Mouse (Mus musculus): Measurements from ENCODE around the gene Otc. TPM values are rescaled to one million over a fixed set of nuclear protein-coding genes. Genes with fewer than 3 reads are reported as not detected.

The Otc gene
- 0.30 TPM for polyA plus RNA-seq (2014; fragmentation: Illumina TruSeq; extraction: RNeasy Lipid Tissue Mini Kit (QIAGEN cat#74804); ENCODE audit: insufficient read depth, low read depth, low replicate concordance)

DNA sequence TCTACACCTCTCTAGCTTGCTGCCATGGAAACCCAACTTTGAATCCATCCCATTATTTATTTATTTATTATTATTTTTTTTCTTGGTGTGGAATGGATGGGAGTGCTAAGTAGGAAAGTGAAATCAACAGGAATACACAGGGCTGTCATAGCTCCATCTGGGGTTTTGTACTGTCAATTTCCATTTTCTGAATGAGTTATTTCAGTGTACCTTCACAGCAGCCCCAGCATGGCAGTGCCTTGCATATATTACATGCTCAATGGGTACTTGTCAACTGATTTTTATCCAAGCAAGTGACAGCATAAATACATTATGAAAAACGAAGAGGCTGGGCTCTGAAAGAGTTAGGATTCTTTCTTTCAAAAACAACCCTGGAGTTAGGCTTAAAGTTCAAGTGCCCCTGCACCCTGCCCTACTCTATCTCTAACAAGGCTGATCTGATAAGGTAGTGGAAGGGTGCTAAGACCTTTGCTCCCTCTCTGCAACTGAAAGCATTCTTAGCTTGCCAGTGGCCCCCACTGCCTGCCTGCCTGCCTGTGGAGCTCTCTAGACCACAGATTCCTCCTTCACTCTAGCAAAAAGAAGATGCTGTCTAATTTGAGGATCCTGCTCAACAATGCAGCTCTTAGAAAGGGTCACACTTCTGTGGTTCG lies at the start of gene Otc:
Otc (plus strand) TSS at position 454 of the 653 bp plus-strand sequence.

DNA sequence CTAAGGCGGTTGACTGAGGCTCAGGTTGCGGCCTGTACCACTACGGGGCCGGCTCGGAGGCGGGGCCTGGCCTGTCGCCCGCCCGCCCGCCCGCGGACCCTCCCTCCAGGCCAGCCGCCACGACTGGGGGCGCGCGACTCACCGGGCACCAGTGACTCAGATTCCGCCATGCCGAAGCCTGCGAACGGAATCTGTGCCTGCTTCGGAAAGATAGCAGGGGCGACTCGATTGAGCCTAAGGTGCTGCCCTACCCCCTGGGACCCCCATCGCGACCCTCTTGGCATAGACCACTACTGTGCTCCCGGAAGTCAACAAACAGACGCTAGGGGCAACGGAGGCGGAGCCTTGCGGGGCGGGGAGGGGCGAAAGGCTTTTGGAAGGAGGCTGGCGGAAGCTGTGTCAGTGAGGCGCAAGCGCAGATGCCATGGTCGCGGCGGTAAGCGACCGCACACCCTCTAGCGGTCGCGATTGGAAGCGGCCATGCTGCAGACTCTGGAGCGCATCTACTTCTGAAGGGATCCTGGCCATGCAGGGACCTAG lies 35.6 kb upstream of the Otc start, which contains the start of gene Rpgr:
Rpgr (minus strand) TSS at position 511 of the 540 bp plus-strand sequence.

Other genes starting within 250 kb of the Otc start
- 11.1 TPM for gene Srpx, start 134.6 kb upstream of the Otc start, polyA plus RNA-seq (2014; fragmentation: Illumina TruSeq; extraction: RNeasy Lipid Tissue Mini Kit (QIAGEN cat#74804); ENCODE audit: insufficient read depth, low read depth, low replicate concordance)
- 4.5 TPM for gene Rpgr, start 35.4 kb upstream of the Otc start, polyA plus RNA-seq (2014; fragmentation: Illumina TruSeq; extraction: RNeasy Lipid Tissue Mini Kit (QIAGEN cat#74804); ENCODE audit: insufficient read depth, low read depth, low replicate concordance)
- 533 TPM for gene Tspan7, start 232.9 kb downstream of the Otc start, polyA plus RNA-seq (2014; fragmentation: Illumina TruSeq; extraction: RNeasy Lipid Tissue Mini Kit (QIAGEN cat#74804); ENCODE audit: insufficient read depth, low read depth, low replicate concordance)

All from lung, adult 10 weeks (tissue).